Mouse (Mus musculus) lung, embryonic 15.5 days (tissue): ENCODE results near the gene Napepld. TPM values are rescaled to one million over a fixed set of nuclear protein-coding genes. Genes with fewer than 3 reads are reported as not detected.
"Not testable (repeated sequence)": the region's sequence is repeated elsewhere in the genome, so short reads cannot be mapped to it uniquely, and the experiment has no call there.

Experiments
- ATAC-seq: fragments of 200-750 bp; cut with Nextera tagmentation; 2 replicates; pipeline ENCODE4 v1.8.0; 2017; ENCODE audit warnings: moderate number of reproducible peaks, borderline replicate concordance; ENCODE audit not compliant: low FRiP score, low TSS enrichment; ENCODE audit errors: extremely low read depth
- H3K27ac ChIP-seq: fragments of 300-500 bp; sonication (generic); 2 replicates; pipeline ENCODE4 v1.5.1; 2015; ENCODE audit warnings: moderate library complexity, mild to moderate bottlenecking, inconsistent platforms
- H3K27me3 ChIP-seq: fragments of 300-500 bp; sonication (generic); 2 replicates; pipeline ENCODE4 v1.6.1; 2015; ENCODE audit warnings: inconsistent platforms
- H3K36me3 ChIP-seq: fragments of 300-500 bp; sonication (generic); 2 replicates; pipeline ENCODE4 v1.6.1; 2015; ENCODE audit warnings: inconsistent platforms
- H3K4me1 ChIP-seq: fragments of 300-500 bp; sonication (generic); 2 replicates; pipeline ENCODE4 v1.6.1; 2015; ENCODE audit warnings: inconsistent platforms
- H3K4me2 ChIP-seq: fragments of 300-500 bp; sonication (generic); 2 replicates; pipeline ENCODE4 v1.6.1; 2015; ENCODE audit warnings: inconsistent platforms, mild to moderate bottlenecking, moderate library complexity
- H3K4me3 ChIP-seq: fragments of 300-500 bp; sonication (generic); 2 replicates; pipeline ENCODE4 v1.5.1; 2015; ENCODE audit warnings: mild to moderate bottlenecking, inconsistent platforms
- H3K9ac ChIP-seq: fragments of 300-500 bp; sonication (generic); 2 replicates; pipeline ENCODE4 v1.6.1; 2015; ENCODE audit warnings: inconsistent platforms
- H3K9me3 ChIP-seq: fragments of 300-500 bp; sonication (generic); 2 replicates; pipeline ENCODE4 v1.6.1; 2016; ENCODE audit warnings: inconsistent platforms
- WGBS: fragments of 180-500 bp; shearing (Covaris S2); methylation state at CpG from one replicate; pipeline ENCODE4 v1.1.7; 2015; 5-methylcytosine and 5-hydroxymethylcytosine counted together
- polyA plus RNA-seq: library from polyadenylated mRNA; unstranded; fragments of >200 nt; fragmentation: Nextera tagmentation; extraction: Ambion mirVana; gene quantifications from 2 replicates; pipeline ENCODE4 v1.2.1, GENCODE M21; 2015

The Napepld gene
- polyA plus RNA-seq, 1 experiment from 2014 or later: 4.9 TPM

DNA sequence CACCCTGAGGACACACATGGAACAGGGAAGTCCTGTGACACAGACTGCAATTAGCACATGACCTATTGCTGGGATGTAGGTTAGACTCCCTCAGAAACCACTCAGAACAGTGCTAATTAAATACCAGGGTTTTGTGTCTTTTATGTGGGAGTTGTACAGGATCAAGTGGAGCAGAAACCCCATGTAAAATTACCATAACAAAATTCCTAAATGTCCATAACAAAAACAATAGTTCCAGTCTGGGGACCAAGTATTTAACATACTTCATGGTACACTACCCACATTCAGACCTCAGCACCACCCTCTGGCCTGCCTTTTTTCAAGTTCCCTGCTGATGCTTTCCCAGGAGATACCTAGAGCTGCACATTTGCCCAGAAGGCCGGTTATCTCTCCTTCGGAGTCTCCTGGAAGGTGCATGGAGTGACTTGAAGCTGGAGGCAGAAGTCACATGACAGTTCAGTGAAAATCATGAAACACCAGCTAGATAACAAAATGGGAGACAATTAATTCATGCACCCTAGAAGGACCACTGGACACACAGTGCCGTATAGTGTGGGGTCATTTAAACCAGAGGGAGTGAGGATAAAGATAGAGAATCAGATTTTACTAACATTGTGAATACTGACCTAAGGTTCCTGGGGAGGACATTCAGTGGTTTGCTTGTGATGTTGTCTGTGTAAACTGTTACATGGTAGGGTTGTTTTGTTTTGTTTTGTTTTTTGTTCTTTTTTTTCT is 31.1 kb upstream of the Napepld start:
- Histone ChIP-seq H3K36me3 (no peaks in the 10 kb centered on the region), H3K27me3 (no peaks in the 10 kb centered on the region), H3K4me1 (no peaks in the 10 kb centered on the region), H3K9me3 (no peaks in the 10 kb centered on the region), H3K4me2 (no peak overlapping the region), H3K4me3 (no peak overlapping the region), H3K27ac (no peak overlapping the region), H3K9ac (no peak overlapping the region)
- 78% methylated on average over 3 of the region's 3 CpGs for WGBS
- no peak for ATAC-seq

DNA sequence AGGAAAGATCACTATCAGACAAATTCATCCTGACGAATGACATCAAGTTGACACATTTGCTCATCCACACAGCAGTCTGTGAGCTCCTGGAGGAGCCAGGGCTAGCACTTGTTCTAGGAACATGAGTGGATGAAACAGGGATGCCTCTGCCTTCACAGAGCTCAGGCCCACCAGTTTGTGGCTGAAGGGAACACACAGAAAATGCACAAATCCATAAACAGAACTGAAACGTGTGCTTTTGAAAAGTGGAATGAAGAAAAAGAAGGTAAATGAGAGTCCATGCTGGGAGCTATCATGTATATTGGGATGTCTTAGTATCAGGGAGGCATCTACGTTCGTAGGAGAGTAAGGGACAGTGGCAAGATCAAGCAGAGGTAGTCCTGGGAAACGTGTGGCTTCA is 27.9 kb upstream of the Napepld start:
- Histone ChIP-seq H3K4me1 (no peaks in the 10 kb centered on the region), H3K36me3 (no peaks in the 10 kb centered on the region), H3K9me3 (no peaks in the 10 kb centered on the region), H3K9ac (no peak overlapping the region), H3K4me3 (no peak overlapping the region), H3K27ac (no peak overlapping the region), H3K4me2 (no peak overlapping the region), H3K27me3 (no peaks in the 10 kb centered on the region)
- WGBS: 71% methylated on average over 5 of the region's 5 CpGs
- no peak for ATAC-seq

DNA sequence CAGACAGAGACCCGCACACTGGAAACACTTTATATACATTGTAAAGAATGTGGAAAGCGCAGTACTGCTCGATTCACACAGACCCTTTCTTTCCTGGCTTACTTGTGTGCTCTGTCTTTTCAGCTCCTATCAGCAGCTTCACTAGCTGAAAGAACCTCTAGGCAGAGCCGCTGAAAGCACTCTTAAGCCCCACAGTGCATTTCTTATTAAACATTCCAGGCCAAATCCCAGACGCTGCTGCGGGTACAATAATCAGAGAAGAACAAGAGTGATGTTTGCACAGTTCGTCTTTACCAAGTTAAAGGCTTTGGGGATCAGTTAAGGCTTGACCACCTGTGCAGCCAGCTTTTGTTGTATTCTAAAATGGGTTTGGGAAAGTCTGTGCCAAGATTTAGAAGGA is 23.7 kb upstream of the Napepld start:
- Histone ChIP-seq H3K27me3 (no peaks in the 10 kb centered on the region), H3K4me1 (no peaks in the 10 kb centered on the region), H3K9me3 (no peaks in the 10 kb centered on the region), H3K4me2 (no peak overlapping the region), H3K36me3 (no peaks in the 10 kb centered on the region), H3K9ac (no peak overlapping the region), H3K4me3 (no peak overlapping the region), H3K27ac (0 out of 2 replicates have a peak overlapping the region, but pooled peaks have one; percentile 9)
- ATAC-seq: no peak
- 37% methylated on average over 7 of the region's 7 CpGs for WGBS

DNA sequence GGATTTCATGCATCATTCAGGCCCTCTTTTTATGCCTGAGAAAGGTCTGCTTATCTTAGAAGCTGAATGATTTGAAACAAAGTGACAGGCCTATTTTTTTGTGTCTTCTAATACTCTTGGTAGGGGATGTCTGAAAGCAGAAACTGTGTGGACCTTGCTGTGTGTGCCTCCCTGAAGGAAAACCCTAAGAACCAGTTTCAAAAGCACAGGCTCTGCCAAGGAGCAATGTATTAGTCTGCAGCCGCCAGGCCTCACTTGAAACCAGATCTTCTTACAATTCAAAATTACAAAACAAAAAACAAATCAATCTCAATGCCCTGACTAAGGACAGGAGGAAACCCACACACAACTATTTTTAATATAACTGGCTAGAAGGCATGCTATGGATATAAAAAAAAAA is 23.2 kb upstream of the Napepld start:
- no peaks in the 10 kb centered on the region for H3K9me3 ChIP-seq
- no peak overlapping the region for H3K9ac ChIP-seq
- ATAC-seq: no peak
- no peaks in the 10 kb centered on the region for H3K36me3 ChIP-seq
- H3K27ac ChIP-seq: 0 out of 2 replicates have a peak overlapping the region, but pooled peaks have one; percentile 9
- no peaks in the 10 kb centered on the region for H3K4me1 ChIP-seq
- H3K27me3 ChIP-seq: no peaks in the 10 kb centered on the region
- 42% methylated on average over 1 of the region's 1 CpGs for WGBS
- no peak overlapping the region for H3K4me2 ChIP-seq
- H3K4me3 ChIP-seq: no peak overlapping the region

DNA sequence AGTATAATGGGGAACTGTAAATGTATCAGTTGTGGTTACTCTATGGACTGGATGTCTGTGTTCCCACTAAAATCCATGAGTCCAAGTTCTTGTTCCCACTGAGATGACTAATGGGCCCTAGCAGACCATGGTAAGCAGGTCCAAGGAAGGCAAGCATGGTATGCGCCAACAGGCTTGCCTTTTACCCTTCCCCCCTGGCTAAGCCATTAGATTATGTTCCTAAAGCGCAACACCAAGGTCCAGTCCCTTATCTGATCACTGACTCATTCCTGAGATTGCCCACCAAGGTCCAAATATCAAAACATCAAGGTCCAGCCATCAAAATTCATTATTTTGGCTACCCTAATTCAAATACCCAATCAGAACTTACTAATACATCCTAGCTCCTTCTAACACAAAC is 18.0 kb upstream of the Napepld start:
- Histone ChIP-seq H3K27me3 (no peaks in the 10 kb centered on the region), H3K4me3 (no peak overlapping the region), H3K4me1 (no peaks in the 10 kb centered on the region), H3K9ac (no peak overlapping the region), H3K27ac (no peak overlapping the region), H3K4me2 (no peak overlapping the region), H3K36me3 (no peaks in the 10 kb centered on the region), H3K9me3 (no peaks in the 10 kb centered on the region)
- ATAC-seq: no peak
- WGBS: 96% methylated on average over 2 of the region's 2 CpGs

DNA sequence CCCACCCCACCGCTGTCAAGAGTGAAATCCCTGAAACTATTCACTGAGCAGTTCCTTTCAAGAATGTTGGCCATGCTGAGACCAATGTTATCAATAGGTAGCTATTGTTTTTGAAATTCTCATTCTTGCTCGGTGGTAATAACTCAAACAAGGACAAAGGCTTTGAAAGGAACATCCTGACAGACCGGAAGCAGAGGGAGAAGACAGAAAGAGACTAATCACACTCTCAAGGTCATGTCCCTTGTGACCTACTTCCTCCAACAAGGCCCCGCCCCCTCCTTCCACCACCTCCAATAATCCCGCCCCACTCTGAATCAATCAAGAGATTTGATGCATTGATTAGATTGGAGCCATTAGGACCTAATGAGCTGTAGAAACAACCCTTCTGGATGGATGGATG is 17.4 kb upstream of the Napepld start:
- no peaks in the 10 kb centered on the region for H3K9me3 ChIP-seq
- H3K36me3 ChIP-seq: no peaks in the 10 kb centered on the region
- 84% methylated on average over 5 of the region's 5 CpGs for WGBS
- no peaks in the 10 kb centered on the region for H3K4me1 ChIP-seq
- no peak overlapping the region for H3K4me3 ChIP-seq
- H3K9ac ChIP-seq: no peak overlapping the region
- H3K27me3 ChIP-seq: no peaks in the 10 kb centered on the region
- no peak overlapping the region for H3K4me2 ChIP-seq
- ATAC-seq: no peak
- H3K27ac ChIP-seq: no peak overlapping the region

DNA sequence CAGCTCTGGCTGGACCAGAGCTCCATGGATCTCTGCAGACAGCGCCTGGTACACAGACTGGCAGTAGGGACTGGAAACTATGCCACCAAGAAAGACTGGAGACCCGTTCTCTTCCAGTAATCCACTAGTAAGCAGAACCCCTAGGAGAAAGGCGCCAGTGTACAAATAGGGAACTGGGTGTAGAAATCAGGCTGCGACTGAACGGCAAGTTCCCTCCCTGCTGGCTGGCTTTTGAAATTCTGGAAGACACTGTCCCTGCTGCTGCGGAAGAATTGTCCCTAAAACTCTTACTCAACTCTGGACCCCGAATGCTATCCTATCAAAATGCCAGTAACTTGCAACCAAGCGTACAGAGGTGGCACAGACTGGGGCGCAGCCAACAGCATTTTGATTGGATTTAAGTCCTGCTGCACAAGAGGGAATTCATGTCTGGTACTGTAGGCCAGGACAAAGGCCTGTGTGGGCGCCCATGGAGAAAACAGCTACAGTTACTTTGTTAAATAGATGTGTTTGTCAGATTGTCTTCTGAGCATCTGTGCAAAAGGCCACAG is 16.0 kb upstream of the Napepld start:
- 82% methylated on average over 10 of the region's 10 CpGs for WGBS
- Histone ChIP-seq H3K36me3 (no peaks in the 10 kb centered on the region), H3K27ac (no peak overlapping the region), H3K4me3 (no peak overlapping the region), H3K4me1 (no peaks in the 10 kb centered on the region), H3K9me3 (no peaks in the 10 kb centered on the region), H3K27me3 (no peaks in the 10 kb centered on the region), H3K4me2 (no peak overlapping the region), H3K9ac (no peak overlapping the region)
- ATAC-seq: no peak

DNA sequence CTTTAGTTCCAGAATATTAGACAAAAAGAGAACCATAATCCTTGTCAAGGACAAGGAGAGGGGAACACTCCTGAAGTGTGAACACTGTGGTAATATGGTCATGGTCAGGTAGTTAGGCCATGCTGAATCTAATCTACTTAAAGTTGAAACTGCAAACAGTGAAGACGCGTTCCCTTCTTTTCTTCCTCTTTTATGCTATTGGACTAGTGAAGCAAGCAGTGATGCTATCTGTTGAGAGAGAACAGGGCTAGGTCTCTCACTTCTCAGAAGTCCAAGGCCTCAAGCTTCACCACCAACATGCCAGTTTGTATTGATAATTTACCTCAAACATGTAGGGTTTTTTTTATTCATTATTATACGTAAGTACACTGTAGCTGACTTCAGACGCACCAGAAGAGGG is 13.3 kb upstream of the Napepld start:
- H3K9me3 ChIP-seq: no peaks in the 10 kb centered on the region
- 92% methylated on average over 4 of the region's 4 CpGs for WGBS
- H3K4me1 ChIP-seq: no peaks in the 10 kb centered on the region
- H3K27ac ChIP-seq: no peak overlapping the region
- H3K27me3 ChIP-seq: no peaks in the 10 kb centered on the region
- no peak overlapping the region for H3K4me3 ChIP-seq
- H3K36me3 ChIP-seq: no peaks in the 10 kb centered on the region
- H3K4me2 ChIP-seq: no peak overlapping the region
- ATAC-seq: no peak
- no peak overlapping the region for H3K9ac ChIP-seq

DNA sequence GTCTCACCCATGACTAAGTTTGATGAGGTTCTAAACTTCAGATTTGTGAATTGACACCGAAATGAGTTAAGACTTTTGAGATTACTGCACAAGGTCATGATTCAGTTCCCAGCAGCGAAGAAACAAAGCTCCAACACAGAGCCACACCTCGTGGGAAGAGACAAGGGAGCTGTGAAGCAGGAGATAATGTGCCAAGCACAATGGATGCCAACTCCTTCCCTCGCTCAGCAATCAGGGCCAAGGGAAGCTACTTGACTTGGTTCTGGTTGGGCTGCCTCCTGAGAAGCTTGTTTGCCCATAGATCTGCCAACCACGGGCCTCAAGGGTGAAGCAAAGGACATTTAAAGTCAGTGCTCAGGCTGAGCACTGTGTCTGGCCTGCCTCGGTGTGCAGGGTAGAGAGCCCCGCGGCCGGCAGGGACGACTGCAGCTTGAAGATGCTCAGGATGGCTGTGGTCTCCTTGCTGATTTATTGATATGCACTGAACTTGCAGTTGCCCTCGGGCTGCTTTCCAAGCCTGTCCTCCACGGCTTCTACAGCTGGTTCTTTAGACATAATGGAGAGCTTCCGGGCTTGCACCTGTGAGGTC is 11.0 kb upstream of the Napepld start:
- no peaks in the 10 kb centered on the region for H3K4me1 ChIP-seq
- no peak overlapping the region for H3K4me3 ChIP-seq
- WGBS: 53% methylated on average over 13 of the region's 13 CpGs
- H3K36me3 ChIP-seq: no peaks in the 10 kb centered on the region
- no peak overlapping the region for H3K4me2 ChIP-seq
- no peak for ATAC-seq
- H3K27me3 ChIP-seq: no peaks in the 10 kb centered on the region
- H3K9me3 ChIP-seq: no peaks in the 10 kb centered on the region
- no peak overlapping the region for H3K9ac ChIP-seq
- no peak overlapping the region for H3K27ac ChIP-seq

DNA sequence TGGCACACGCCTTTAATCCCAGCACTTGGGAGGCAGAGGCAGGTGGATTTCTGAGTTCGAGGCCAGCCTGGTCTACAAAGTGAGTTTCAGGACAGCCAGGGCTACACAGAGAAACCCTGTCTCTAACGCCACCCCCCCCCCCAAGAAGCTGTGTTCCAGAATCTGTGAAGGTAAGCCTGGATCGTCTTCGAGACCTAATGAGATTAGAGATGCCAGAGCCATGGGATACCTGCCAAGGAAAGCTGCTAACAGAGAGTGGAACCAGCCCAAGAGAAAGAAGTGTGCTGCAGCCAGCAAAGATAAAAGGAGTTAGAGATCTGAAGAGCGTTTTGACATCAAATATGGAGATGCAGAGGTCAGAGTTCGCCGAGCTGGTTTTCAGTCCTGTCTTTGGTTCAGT is 6.8 kb upstream of the Napepld start:
- H3K36me3 ChIP-seq, H3K27me3 ChIP-seq, H3K9ac ChIP-seq, H3K9me3 ChIP-seq, H3K27ac ChIP-seq, H3K4me3 ChIP-seq, ATAC-seq, H3K4me1 ChIP-seq, H3K4me2 ChIP-seq: not testable (repeated sequence)
- WGBS: 84% methylated on average over 8 of the region's 8 CpGs

DNA sequence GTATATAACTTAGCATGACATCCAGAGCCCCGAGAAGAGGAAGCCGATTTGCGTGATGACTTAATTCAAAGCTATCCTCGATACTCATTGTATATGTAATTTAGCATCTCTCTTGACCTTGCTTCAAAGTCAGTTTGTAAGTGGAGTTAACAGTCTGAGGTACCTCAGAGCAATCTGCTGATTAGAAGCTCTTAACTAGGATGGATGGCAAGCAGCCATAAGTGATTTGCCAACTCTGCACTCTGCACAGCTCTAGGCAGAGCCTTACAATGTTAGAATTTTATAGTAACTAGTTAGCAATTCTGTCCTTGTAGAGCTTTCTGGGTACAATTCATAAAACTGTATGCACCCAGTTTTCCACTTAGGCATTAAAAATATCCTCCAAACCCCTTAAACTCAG is 5.3 kb upstream of the Napepld start:
- no peak overlapping the region for H3K27ac ChIP-seq
- H3K9me3 ChIP-seq: no peaks in the 10 kb centered on the region
- no peaks in the 10 kb centered on the region for H3K36me3 ChIP-seq
- no peak for ATAC-seq
- H3K9ac ChIP-seq: no peak overlapping the region
- no peak overlapping the region for H3K4me3 ChIP-seq
- no peak overlapping the region for H3K4me2 ChIP-seq
- H3K4me1 ChIP-seq: 0 out of 2 replicates have a peak, but pooled peaks cover 4% of the 10 kb centered on the region
- no peaks in the 10 kb centered on the region for H3K27me3 ChIP-seq
- WGBS: 81% methylated on average over 4 of the region's 4 CpGs

DNA sequence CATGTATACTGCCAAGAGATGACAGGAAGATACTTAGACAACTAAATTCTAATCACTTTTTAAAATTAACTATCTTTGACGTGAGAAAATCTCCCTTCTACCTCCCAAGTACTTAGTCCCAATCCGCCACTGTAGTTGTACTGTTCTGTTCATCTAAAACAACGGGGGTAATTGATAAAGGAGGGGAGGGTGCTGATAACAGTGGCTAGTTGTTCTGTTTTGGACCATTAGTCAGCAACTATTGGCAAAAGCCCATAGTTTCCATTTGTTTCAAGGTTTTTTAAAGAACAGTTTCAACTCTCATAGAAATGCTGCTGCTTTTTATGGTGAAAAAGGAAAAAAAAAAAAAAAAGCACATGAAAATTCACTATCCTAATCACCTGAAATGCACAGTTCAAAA is 2.5 kb upstream of the Napepld start:
- 0 out of 2 replicates have a peak, but pooled peaks cover 4% of the 10 kb centered on the region for H3K4me1 ChIP-seq
- H3K27me3 ChIP-seq: no peaks in the 10 kb centered on the region
- H3K27ac ChIP-seq: no peak overlapping the region
- ATAC-seq: no peak
- 83% methylated on average over 3 of the region's 3 CpGs for WGBS
- H3K4me2 ChIP-seq: no peak overlapping the region
- H3K9ac ChIP-seq: no peak overlapping the region
- no peaks in the 10 kb centered on the region for H3K36me3 ChIP-seq
- no peak overlapping the region for H3K4me3 ChIP-seq
- no peaks in the 10 kb centered on the region for H3K9me3 ChIP-seq
